Mouse (Mus musculus): Measurements from ENCODE around the gene Myod1. TPM values are rescaled to one million over a fixed set of nuclear protein-coding genes. Genes with fewer than 3 reads are reported as not detected.

Gene Myod1
- polyA plus RNA-seq, 1 experiment from 2014 or later: 0.19 TPM

DNA sequence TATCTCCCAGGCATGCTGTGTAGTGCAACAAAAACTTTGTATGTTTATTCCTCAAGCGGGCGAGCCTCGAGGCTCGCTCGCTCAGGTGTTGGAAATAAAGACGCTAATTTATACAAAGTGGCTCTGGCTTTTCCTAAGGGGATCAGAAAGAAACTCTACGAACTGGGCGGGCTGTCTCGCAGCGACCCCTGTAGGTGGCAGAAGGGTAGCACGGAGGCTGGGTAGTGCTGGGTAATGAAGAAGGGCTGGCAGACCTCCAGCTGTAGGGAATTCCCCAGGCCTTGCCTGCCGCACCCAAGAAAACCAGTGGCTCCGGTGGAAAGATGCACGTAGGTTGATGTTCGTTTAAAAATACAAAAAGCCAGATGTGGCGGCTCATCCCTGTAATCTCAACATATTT is 2.7 kb downstream of the Myod1 start:
- ATAC-seq: no peak
- WGBS: 11% methylated on average over 16 of the region's 16 CpGs

DNA sequence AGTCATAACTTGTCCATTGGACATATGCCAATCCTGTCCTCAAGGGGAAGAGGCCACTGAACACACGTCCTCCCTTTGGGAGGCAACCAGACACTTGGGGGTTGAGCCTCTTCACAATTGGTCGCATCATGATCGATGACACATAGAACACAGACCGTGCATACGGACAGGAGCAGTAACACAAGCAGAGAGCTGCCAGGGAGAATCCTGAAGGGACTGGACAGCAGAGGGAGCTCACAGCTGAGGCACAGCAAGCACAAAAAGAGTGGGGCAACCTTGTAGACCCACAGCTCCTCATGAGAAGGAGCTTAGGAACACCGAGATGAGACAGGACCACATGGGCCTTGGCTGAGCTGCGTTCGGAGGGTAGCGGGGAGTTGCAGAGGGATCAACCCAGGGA is 4.4 kb downstream of the Myod1 start:
- no peak overlapping the region for H3K9ac ChIP-seq (ENCODE audit: low read depth, low read length)
- H3K9me3 ChIP-seq (replicated peaks; ENCODE audit: control insufficient read depth, low read length, poor library complexity, severe bottlenecking): no peaks in the 10 kb centered on the region
- no peak for ATAC-seq
- peaks cover 41% of the 10 kb centered on the region for H3K27me3 ChIP-seq (ENCODE audit: control insufficient read depth, insufficient read depth, low read depth, low read length)
- WGBS: 68% methylated on average over 9 of the region's 9 CpGs
- no peak overlapping the region for H3K4me3 ChIP-seq (ENCODE audit: low read depth, low read length)
- H3K4me2 ChIP-seq (ENCODE audit: low read length): no peak overlapping the region
- no peak overlapping the region for H3K27ac ChIP-seq (ENCODE audit: low read length)
- peaks cover 14% of the 10 kb centered on the region for H3K4me1 ChIP-seq (ENCODE audit: control insufficient read depth, insufficient read depth, low read length)
- H3K36me3 ChIP-seq (ENCODE audit: control insufficient read depth, insufficient read depth, low read length): no peaks in the 10 kb centered on the region

More for the DNA sequence above, 2.7 kb downstream of the Myod1 start:
- Histone ChIP-seq H3K4me2 (ENCODE audit: low read length) (no peak overlapping the region), H3K27me3 (ENCODE audit: control insufficient read depth, insufficient read depth, low read depth, low read length) (peaks cover 54% of the 10 kb centered on the region), H3K36me3 (ENCODE audit: control insufficient read depth, insufficient read depth, low read length) (no peaks in the 10 kb centered on the region), H3K4me3 (ENCODE audit: low read depth, low read length) (no peak overlapping the region), H3K9ac (ENCODE audit: low read depth, low read length) (no peak overlapping the region), H3K27ac (ENCODE audit: low read length) (no peak overlapping the region), H3K9me3 (replicated peaks; ENCODE audit: control insufficient read depth, low read length, poor library complexity, severe bottlenecking) (no peaks in the 10 kb centered on the region), H3K4me1 (ENCODE audit: control insufficient read depth, insufficient read depth, low read length) (peaks cover 14% of the 10 kb centered on the region)

DNA sequence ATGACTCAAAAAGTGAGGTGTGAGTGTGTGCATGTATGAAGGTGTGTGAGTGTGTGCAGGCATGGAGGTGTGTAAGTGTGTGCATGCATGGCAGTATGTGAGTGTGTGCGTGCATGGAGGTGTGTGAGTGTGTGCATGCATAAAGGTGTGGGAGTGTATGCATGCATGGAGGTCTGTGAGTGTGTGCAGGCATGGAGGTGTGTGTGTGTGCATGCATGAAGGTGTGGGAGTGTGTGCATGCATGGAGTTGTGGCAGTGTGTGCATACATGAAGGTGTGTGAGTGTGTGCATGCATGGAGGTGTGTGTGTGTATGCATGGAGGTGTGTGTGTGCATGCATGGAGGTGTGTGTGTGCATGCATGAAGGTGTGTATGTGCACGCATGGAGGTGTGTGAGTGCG is 11.2 kb downstream of the Myod1 start:
- H3K27me3 ChIP-seq (ENCODE audit: control insufficient read depth, insufficient read depth, low read depth, low read length): no peaks in the 10 kb centered on the region; the same call in 1 of the 2 replicates
- H3K27ac ChIP-seq (ENCODE audit: low read length): no peak overlapping the region
- no peaks in the 10 kb centered on the region for H3K36me3 ChIP-seq (ENCODE audit: control insufficient read depth, insufficient read depth, low read length)
- no peak overlapping the region for H3K4me3 ChIP-seq (ENCODE audit: low read depth, low read length)
- WGBS: 91% methylated on average over 3 of the region's 3 CpGs
- no peaks in the 10 kb centered on the region for H3K9me3 ChIP-seq (replicated peaks; ENCODE audit: control insufficient read depth, low read length, poor library complexity, severe bottlenecking)
- no peak overlapping the region for H3K4me2 ChIP-seq (ENCODE audit: low read length)
- H3K4me1 ChIP-seq (ENCODE audit: control insufficient read depth, insufficient read depth, low read length): no peaks in the 10 kb centered on the region
- no peak overlapping the region for H3K9ac ChIP-seq (ENCODE audit: low read depth, low read length)
- no peak for ATAC-seq

DNA sequence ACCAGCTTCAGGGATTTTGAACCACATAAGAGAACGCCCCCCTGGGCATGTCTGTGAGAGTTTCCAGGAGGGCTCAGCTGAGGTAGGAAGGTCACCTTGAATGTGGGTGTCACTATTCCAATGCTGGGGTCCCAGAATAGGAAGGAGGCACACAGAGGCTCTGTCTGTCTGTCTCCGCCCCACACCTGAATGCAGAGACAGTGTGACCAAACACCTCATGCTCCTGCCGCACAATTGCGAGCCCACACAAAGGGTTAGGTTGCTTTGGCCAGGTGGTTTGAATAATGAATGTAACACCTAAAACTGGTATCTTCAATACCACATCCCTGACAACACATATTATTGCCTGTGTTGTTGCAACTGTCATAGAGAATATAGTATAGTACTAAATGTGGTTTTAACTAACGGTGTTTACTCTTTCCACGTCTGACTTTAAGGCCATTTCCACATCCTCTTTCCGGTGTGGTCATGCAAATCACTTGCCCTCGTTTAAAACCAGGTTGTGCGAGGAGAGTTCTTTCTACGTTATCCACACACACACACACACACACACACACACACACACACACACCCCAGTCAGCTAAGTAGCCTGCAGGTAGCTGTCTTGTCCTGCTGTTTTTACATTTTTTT is 13.3 kb downstream of the Myod1 start:
- Histone ChIP-seq H3K4me1 (ENCODE audit: control insufficient read depth, insufficient read depth, low read length) (0 out of 2 replicates have a peak, but pooled peaks cover 2% of the 10 kb centered on the region), H3K36me3 (ENCODE audit: control insufficient read depth, insufficient read depth, low read length) (no peaks in the 10 kb centered on the region), H3K27ac (ENCODE audit: low read length) (no peak overlapping the region), H3K27me3 (ENCODE audit: control insufficient read depth, insufficient read depth, low read depth, low read length) (peaks cover 3% of the 10 kb centered on the region), H3K9me3 (replicated peaks; ENCODE audit: control insufficient read depth, low read length, poor library complexity, severe bottlenecking) (no peaks in the 10 kb centered on the region), H3K4me2 (ENCODE audit: low read length) (no peak overlapping the region), H3K4me3 (ENCODE audit: low read depth, low read length) (no peak overlapping the region), H3K9ac (ENCODE audit: low read depth, low read length) (no peak overlapping the region)
- WGBS: 84% methylated on average over 10 of the region's 10 CpGs
- no peak for ATAC-seq

DNA sequence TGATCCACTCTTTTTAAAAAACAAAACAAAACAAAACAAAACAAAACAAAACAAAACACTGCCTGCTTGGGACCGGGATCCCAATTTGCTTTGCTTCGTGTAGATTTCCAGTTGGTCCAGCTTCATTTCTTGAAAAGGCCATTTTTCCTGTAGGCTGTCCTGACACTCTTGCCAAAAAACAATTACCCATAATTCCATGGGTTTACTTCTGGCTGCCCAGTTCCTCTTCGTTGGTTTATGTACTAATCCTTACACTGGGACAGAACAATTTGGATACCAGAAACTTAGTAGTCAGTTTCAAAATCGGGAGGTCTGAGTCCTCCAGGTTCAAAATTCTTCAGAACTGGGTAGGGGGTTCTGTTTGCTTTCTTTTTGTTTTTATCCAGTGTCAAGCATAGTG is 14.0 kb downstream of the Myod1 start:
- no peaks in the 10 kb centered on the region for H3K9me3 ChIP-seq (replicated peaks; ENCODE audit: control insufficient read depth, low read length, poor library complexity, severe bottlenecking)
- WGBS: 74% methylated on average over 4 of the region's 4 CpGs
- 0 out of 2 replicates have a peak, but pooled peaks cover 2% of the 10 kb centered on the region for H3K4me1 ChIP-seq (ENCODE audit: control insufficient read depth, insufficient read depth, low read length)
- peaks cover 7% of the 10 kb centered on the region for H3K27me3 ChIP-seq (ENCODE audit: control insufficient read depth, insufficient read depth, low read depth, low read length)
- H3K4me3 ChIP-seq (ENCODE audit: low read depth, low read length): no peak overlapping the region
- no peak overlapping the region for H3K4me2 ChIP-seq (ENCODE audit: low read length)
- no peak overlapping the region for H3K9ac ChIP-seq (ENCODE audit: low read depth, low read length)
- ATAC-seq: no peak
- H3K27ac ChIP-seq (ENCODE audit: low read length): no peak overlapping the region
- H3K36me3 ChIP-seq (ENCODE audit: control insufficient read depth, insufficient read depth, low read length): no peaks in the 10 kb centered on the region

DNA sequence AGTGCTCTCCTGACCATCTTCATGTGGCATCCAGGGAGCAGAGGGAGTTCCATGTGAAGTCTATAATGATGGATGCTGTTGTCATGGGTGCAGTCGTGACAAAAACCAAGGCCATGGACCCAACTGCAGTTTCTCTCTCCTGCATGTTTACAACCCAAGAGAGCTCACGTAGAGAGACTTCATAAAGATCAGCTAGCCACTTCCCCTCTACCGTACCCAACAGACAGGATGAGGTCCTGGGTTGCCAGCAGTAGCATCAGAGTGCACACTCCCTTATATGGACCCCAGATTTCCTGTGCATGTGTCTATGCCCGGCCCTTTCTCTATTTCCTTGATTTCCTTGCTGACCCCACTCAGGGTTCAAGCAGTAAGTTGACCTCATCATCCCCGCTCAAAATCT is 15.4 kb downstream of the Myod1 start:
- ATAC-seq: no peak
- no peak overlapping the region for H3K4me2 ChIP-seq (ENCODE audit: low read length)
- H3K4me1 ChIP-seq (ENCODE audit: control insufficient read depth, insufficient read depth, low read length): peaks cover 7% of the 10 kb centered on the region; the same call in 1 of the 2 replicates
- H3K9ac ChIP-seq (ENCODE audit: low read depth, low read length): no peak overlapping the region
- H3K4me3 ChIP-seq (ENCODE audit: low read depth, low read length): no peak overlapping the region
- WGBS: 77% methylated on average over 5 of the region's 5 CpGs
- H3K27me3 ChIP-seq (ENCODE audit: control insufficient read depth, insufficient read depth, low read depth, low read length): peaks cover 9% of the 10 kb centered on the region
- no peak overlapping the region for H3K27ac ChIP-seq (ENCODE audit: low read length)
- no peaks in the 10 kb centered on the region for H3K9me3 ChIP-seq (replicated peaks; ENCODE audit: control insufficient read depth, low read length, poor library complexity, severe bottlenecking)
- no peaks in the 10 kb centered on the region for H3K36me3 ChIP-seq (ENCODE audit: control insufficient read depth, insufficient read depth, low read length)

DNA sequence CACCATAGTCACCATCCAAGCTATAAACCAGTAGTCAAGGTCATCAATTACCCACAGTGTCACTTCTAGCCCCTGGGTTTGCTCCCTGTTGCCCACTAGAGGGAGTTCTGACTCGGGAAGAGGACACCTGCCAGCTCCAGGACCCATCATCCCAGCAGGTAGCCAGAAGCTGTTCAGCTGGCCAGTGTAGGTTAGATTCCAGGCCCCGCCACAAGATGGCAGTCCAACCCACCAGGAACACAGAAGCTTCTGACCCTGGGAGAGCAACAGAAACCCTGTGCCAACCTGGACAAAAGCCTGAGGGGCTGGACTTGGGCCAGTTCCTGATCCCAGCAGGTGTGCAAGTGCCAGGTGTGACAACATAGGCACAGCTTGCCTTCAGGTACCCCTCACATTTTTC is 16.8 kb downstream of the Myod1 start:
- Histone ChIP-seq H3K27me3 (ENCODE audit: control insufficient read depth, insufficient read depth, low read depth, low read length) (peaks cover 9% of the 10 kb centered on the region), H3K4me2 (ENCODE audit: low read length) (no peak overlapping the region), H3K9me3 (replicated peaks; ENCODE audit: control insufficient read depth, low read length, poor library complexity, severe bottlenecking) (no peaks in the 10 kb centered on the region), H3K4me3 (ENCODE audit: low read depth, low read length) (no peak overlapping the region), H3K36me3 (ENCODE audit: control insufficient read depth, insufficient read depth, low read length) (no peaks in the 10 kb centered on the region), H3K27ac (ENCODE audit: low read length) (no peak overlapping the region), H3K4me1 (ENCODE audit: control insufficient read depth, insufficient read depth, low read length) (peaks cover 7% of the 10 kb centered on the region; the same call in 1 of the 2 replicates), H3K9ac (ENCODE audit: low read depth, low read length) (no peak overlapping the region)
- 0% methylated on average over 2 of the region's 2 CpGs for WGBS
- no peak for ATAC-seq

DNA sequence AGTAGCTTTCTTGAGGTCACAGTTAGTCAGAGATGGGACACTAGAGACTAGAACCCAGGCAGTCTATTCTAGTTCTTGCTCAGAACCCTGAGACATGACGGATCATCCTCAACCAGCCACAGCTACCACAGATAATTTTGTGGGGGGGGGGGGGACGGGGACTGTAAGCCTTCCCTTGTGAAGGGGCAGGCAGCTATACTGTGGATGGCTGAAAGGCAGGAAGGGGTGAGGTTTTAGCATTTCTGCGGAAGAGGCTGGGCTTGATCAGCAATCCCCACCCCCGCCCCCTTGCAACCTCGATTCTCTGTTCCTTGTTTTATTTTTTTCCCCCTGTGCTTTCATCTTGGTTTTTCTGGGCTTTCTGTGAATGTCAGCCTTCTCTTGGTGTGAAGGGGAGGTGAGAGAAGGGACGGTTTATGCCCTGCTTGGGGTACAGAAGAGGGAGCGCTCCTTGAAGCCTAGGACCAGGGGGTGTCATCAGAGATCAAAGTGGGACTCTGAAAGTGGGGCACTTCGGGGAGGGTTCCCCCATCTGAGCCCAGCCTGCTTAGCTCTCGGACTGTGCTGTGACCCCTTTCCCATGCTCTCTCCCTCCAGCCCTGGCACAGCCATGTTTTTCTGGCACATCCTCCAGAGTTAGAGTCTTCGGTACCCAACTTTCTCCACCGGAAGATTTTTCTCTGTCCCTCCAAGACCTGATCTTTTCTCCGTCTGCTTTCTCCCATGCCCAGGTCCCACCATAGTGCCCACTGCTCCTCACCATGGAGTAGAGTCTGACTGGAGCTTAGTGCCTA is 17.6 kb downstream of the Myod1 start:
- Histone ChIP-seq H3K9ac (ENCODE audit: low read depth, low read length) (no peak overlapping the region), H3K27me3 (ENCODE audit: control insufficient read depth, insufficient read depth, low read depth, low read length) (peaks cover 9% of the 10 kb centered on the region), H3K9me3 (replicated peaks; ENCODE audit: control insufficient read depth, low read length, poor library complexity, severe bottlenecking) (no peaks in the 10 kb centered on the region), H3K36me3 (ENCODE audit: control insufficient read depth, insufficient read depth, low read length) (no peaks in the 10 kb centered on the region), H3K4me1 (ENCODE audit: control insufficient read depth, insufficient read depth, low read length) (peaks cover 12% of the 10 kb centered on the region), H3K4me2 (ENCODE audit: low read length) (no peak overlapping the region), H3K4me3 (ENCODE audit: low read depth, low read length) (no peak overlapping the region), H3K27ac (ENCODE audit: low read length) (no peak overlapping the region)
- ATAC-seq: no peak
- 55% methylated on average over 12 of the region's 12 CpGs for WGBS

DNA sequence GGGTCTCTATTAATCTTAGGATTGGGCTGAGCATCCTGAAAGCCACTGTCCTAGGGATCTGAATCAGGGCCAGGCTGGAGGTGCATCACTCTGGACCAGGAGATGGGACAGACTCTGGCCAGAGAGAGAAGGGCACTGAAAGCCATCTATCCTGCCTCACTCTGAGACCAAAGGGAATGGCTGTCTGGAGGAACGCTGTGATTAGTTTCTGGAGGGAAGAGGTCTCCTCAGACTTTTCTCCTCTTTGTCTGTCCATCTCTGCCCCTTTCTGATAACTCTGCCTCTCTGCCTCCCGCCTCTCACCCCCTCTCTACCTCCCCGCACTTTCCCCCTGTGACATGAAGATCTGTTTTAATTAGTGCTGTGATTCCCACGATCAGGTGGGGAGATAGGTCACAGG is 18.7 kb downstream of the Myod1 start:
- no peak overlapping the region for H3K4me2 ChIP-seq (ENCODE audit: low read length)
- 46% methylated on average over 4 of the region's 4 CpGs for WGBS
- H3K27me3 ChIP-seq (ENCODE audit: control insufficient read depth, insufficient read depth, low read depth, low read length): peaks cover 9% of the 10 kb centered on the region
- H3K27ac ChIP-seq (ENCODE audit: low read length): no peak overlapping the region
- ATAC-seq: no peak
- H3K9me3 ChIP-seq (replicated peaks; ENCODE audit: control insufficient read depth, low read length, poor library complexity, severe bottlenecking): no peaks in the 10 kb centered on the region
- H3K4me1 ChIP-seq (ENCODE audit: control insufficient read depth, insufficient read depth, low read length): peaks cover 22% of the 10 kb centered on the region
- no peak overlapping the region for H3K9ac ChIP-seq (ENCODE audit: low read depth, low read length)
- no peaks in the 10 kb centered on the region for H3K36me3 ChIP-seq (ENCODE audit: control insufficient read depth, insufficient read depth, low read length)
- H3K4me3 ChIP-seq (ENCODE audit: low read depth, low read length): no peak overlapping the region

All from midbrain, embryonic 16.5 days (tissue).